Mouse (Mus musculus) limb, embryonic 10.5 days (tissue): ENCODE data around the gene Olfr1248. TPM values are rescaled to one million over a fixed set of nuclear protein-coding genes. Genes with fewer than 3 reads are reported as not detected.
"Not testable (repeated sequence)": the region's sequence is repeated elsewhere in the genome, so short reads cannot be mapped to it uniquely, and the experiment has no call there.

Source experiments
- DNase-seq: peaks from one replicate; pipeline ENCODE4 v3.0.0-alpha.2; 2017; ENCODE audit warnings: low spot score
- H3K27ac ChIP-seq: fragments of 300-500 bp; sonication (generic); 2 replicates; pipeline ENCODE4 v1.5.1; 2016; ENCODE audit warnings: mild to moderate bottlenecking
- H3K27me3 ChIP-seq: fragments of 300-500 bp; sonication (generic); 2 replicates; pipeline ENCODE4 v1.6.1; 2016; ENCODE audit warnings: low read depth, mild to moderate bottlenecking; ENCODE audit not compliant: poor library complexity, severe bottlenecking
- H3K36me3 ChIP-seq: fragments of 300-500 bp; sonication (generic); 2 replicates; pipeline ENCODE4 v1.6.1; 2016; ENCODE audit warnings: mild to moderate bottlenecking, moderate library complexity
- H3K4me1 ChIP-seq: fragments of 300-500 bp; sonication (generic); 2 replicates; pipeline ENCODE4 v1.6.1; 2016
- H3K4me3 ChIP-seq: fragments of 300-500 bp; sonication (generic); 2 replicates; pipeline ENCODE4 v1.5.1; 2016; ENCODE audit warnings: mild to moderate bottlenecking, moderate library complexity
- H3K9me3 ChIP-seq: fragments of 300-500 bp; sonication (generic); replicated peaks from 2 replicates; pipeline ENCODE4 v1.6.1; 2016; ENCODE audit warnings: mild to moderate bottlenecking
- WGBS: fragments of 180-500 bp; shearing (Covaris S2); methylation state at CpG from one replicate; pipeline ENCODE4 v1.1.7; 2016; 5-methylcytosine and 5-hydroxymethylcytosine counted together
- polyA plus RNA-seq: library from polyadenylated mRNA; unstranded; fragments of >200 nt; fragmentation: Nextera tagmentation; extraction: Ambion mirVana; gene quantifications from 2 replicates; pipeline ENCODE4 v1.2.1, GENCODE M21; 2016

The Olfr1248 gene
- not detected in 2 replicates for polyA plus RNA-seq

DNA sequence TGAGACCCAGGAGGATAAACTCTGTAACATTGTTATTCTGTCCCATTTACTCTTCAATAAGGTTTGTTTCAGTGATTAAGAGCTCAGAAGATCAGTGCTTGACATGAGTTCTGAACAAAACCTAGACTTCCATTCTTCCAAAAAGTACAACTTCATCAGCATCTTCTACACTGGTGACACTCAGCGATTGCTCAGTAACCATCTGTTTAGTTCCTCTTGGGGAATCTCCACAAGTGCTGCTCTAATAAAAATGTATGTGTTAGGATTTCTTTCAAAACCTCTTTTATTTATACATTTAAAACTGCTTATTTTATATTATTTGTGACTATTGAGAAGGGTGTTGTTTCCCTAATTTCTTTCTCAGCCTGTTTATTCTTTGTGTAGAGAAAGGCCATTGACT is at the start of gene Olfr1248:
Gene Olfr1248 (minus strand): TSS at position 101 of the 400 bp plus-strand sequence.
- H3K4me1 ChIP-seq: not testable (repeated sequence)
- WGBS: 95% methylated on average over 1 of the region's 1 CpGs

GRCm38 (mm10) chr2:89661367-89661766 is 43.3 kb upstream of the Olfr1248 start, which contains the start of gene Olfr1250:
Olfr1250 (minus strand) TSS chr2:89661467.
- Histone ChIP-seq H3K36me3 (no peaks in the 10 kb centered on the region), H3K4me1 (no peaks in the 10 kb centered on the region), H3K27ac (no peak within 1 kb of the TSS), H3K9me3 (no peaks in the 10 kb centered on the region), H3K27me3 (no peaks in the 10 kb centered on the region), H3K4me3 (no peak within 1 kb of the TSS)
- DNase-seq: no peak

More for the DNA sequence above, at the start of gene Olfr1248:
- not testable (repeated sequence) for H3K27me3 ChIP-seq, H3K36me3 ChIP-seq, DNase-seq, H3K4me3 ChIP-seq, H3K27ac ChIP-seq, H3K9me3 ChIP-seq

DNA sequence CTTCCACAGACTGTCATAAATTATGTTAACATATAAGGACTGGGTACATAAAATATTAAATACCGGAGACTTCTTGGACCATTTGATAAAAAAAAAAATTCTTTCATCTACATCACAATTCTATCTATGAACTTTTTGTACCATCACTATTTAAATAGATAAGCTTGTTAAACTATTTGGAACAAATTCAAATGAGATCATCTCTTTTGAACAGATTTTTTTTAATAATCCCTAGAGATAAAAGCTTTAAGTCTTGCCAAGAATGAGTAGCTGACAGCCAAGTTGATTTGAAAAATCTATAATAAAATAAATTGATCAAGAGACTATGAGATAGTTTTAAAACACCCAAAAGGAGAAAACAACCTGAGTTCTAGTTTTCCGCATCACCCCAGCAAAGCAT is 16.8 kb upstream of the Olfr1248 start, which contains the start of gene Olfr1249:
Gene Olfr1249 (minus strand): TSS at position 101 of the 400 bp plus-strand sequence.
- H3K4me3 ChIP-seq: no peak within 1 kb of the TSS
- H3K36me3 ChIP-seq: no peaks in the 10 kb centered on the region
- no peaks in the 10 kb centered on the region for H3K4me1 ChIP-seq
- H3K27ac ChIP-seq: no peak within 1 kb of the TSS
- 97% methylated on average over 2 of the region's 2 CpGs for WGBS
- no peaks in the 10 kb centered on the region for H3K9me3 ChIP-seq
- DNase-seq: no peak
- H3K27me3 ChIP-seq: no peaks in the 10 kb centered on the region

- no peak for DNase-seq
- Histone ChIP-seq H3K27me3 (no peaks in the 10 kb centered on the region), H3K4me1 (no peaks in the 10 kb centered on the region), H3K4me3 (no peak within 1 kb of the TSS), H3K36me3 (no peaks in the 10 kb centered on the region), H3K27ac (no peak within 1 kb of the TSS), H3K9me3 (no peaks in the 10 kb centered on the region)
- 92% methylated on average over 2 of the region's 2 CpGs for WGBS
Measured at GRCm38 (mm10) chr2:89614030-89614429, 4.0 kb downstream of the Olfr1248 start, which contains the start of gene Olfr1247. Olfr1247 (minus strand) TSS chr2:89614130.

DNA sequence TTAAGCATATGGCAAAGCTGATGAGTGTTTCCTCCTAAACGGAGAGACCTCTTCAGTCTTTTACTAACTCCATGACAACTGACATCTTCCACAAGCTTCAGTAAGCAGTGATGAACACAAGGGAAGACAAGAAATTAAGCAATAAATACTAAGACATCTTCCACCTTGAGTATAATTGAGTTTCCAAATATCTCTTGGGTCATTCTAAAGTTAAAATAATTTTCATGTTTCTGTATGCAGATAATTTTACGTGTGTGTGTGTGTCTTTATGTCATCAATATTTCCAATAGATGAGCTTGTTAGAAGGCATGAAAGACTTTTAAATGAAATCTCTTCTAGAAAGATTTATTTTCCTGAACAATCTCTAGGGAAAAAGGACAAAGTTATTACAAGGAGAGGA is 25.0 kb downstream of the Olfr1248 start, which contains the start of gene Olfr1246:
Gene Olfr1246 (minus strand): TSS at position 101 of the 400 bp plus-strand sequence.
- WGBS: 83% methylated on average over 2 of the region's 2 CpGs
- no peaks in the 10 kb centered on the region for H3K36me3 ChIP-seq
- no peaks in the 10 kb centered on the region for H3K4me1 ChIP-seq
- no peaks in the 10 kb centered on the region for H3K9me3 ChIP-seq
- H3K4me3 ChIP-seq: no peak within 1 kb of the TSS
- DNase-seq: no peak
- no peak within 1 kb of the TSS for H3K27ac ChIP-seq
- no peaks in the 10 kb centered on the region for H3K27me3 ChIP-seq

DNA sequence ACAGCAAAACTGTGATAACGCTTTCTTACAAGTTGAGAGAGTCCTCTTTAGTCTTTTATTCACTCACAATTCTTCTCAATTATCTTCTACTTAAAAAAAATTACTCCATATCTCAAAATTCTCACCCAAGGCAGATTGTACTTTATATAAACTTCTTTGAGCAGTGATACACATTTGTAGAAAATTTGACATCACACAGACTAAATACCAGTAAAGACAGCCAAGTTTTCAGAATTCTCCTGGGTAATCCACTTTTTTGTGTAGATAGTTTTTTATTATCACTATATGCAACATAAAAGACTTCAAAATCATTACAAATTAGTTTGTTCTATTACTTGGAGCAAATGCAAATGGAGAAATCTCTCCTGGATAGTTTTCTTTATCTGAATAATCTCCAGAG is 39.7 kb downstream of the Olfr1248 start, which contains the start of gene Olfr1245:
Gene Olfr1245 (minus strand): TSS at position 101 of the 400 bp plus-strand sequence.
- no peaks in the 10 kb centered on the region for H3K27me3 ChIP-seq
- DNase-seq: no peak
- H3K27ac ChIP-seq: no peak within 1 kb of the TSS
- no peaks in the 10 kb centered on the region for H3K9me3 ChIP-seq
- no peaks in the 10 kb centered on the region for H3K4me1 ChIP-seq
- no peaks in the 10 kb centered on the region for H3K36me3 ChIP-seq
- WGBS: 90% methylated on average over 1 of the region's 1 CpGs
- H3K4me3 ChIP-seq: no peak within 1 kb of the TSS

Other genes starting within 250 kb of the Olfr1248 start
- not detected in 2 replicates for gene Olfr1238, start 208.6 kb downstream of the Olfr1248 start, polyA plus RNA-seq
- not detected in 2 replicates for gene Olfr1239, start 197.8 kb downstream of the Olfr1248 start, polyA plus RNA-seq
- not detected in 2 replicates for gene Olfr1240, start 175.2 kb downstream of the Olfr1248 start, polyA plus RNA-seq
- not detected in 2 replicates for gene Olfr1241, start 131.1 kb downstream of the Olfr1248 start, polyA plus RNA-seq
- not detected in 2 replicates for gene Olfr1242, start 119.9 kb downstream of the Olfr1248 start, polyA plus RNA-seq
- not detected in 2 replicates for gene Olfr1243, start 86.8 kb downstream of the Olfr1248 start, polyA plus RNA-seq
- not detected in 2 replicates for gene Olfr1245, start 39.8 kb downstream of the Olfr1248 start, polyA plus RNA-seq
- not detected in 2 replicates for gene Olfr1246, start 25.1 kb downstream of the Olfr1248 start, polyA plus RNA-seq
- gene Olfr1247, start 4.1 kb downstream of the Olfr1248 start, polyA plus RNA-seq: not detected in 2 replicates
- gene Olfr1249, start 16.7 kb upstream of the Olfr1248 start, polyA plus RNA-seq: not detected in 2 replicates
- not detected in 2 replicates for gene Olfr1250, start 43.2 kb upstream of the Olfr1248 start, polyA plus RNA-seq
- not detected in 2 replicates for gene Olfr1251, start 53.7 kb upstream of the Olfr1248 start, polyA plus RNA-seq
- not detected in 2 replicates for gene Olfr1252, start 106.8 kb upstream of the Olfr1248 start, polyA plus RNA-seq
- not detected in 2 replicates for gene Olfr1253, start 138.8 kb upstream of the Olfr1248 start, polyA plus RNA-seq
- gene Olfr1254, start 175.4 kb upstream of the Olfr1248 start, polyA plus RNA-seq: not detected in 2 replicates
- not detected in 2 replicates for gene Olfr1255, start 193.8 kb upstream of the Olfr1248 start, polyA plus RNA-seq
- gene Olfr1256, start 223.3 kb upstream of the Olfr1248 start, polyA plus RNA-seq: not detected in 2 replicates
- gene Olfr48, start 230.0 kb upstream of the Olfr1248 start, polyA plus RNA-seq: not detected in 2 replicates